Mouse (Mus musculus) E14TG2a.4 (cell line): Measurements from ENCODE around the gene Gpx7.

Source experiments
- H3K27me3 ChIP-seq: 2 replicates; pipeline ENCODE4 v1.6.1; 2014; ENCODE audit warnings: low read length, control low read depth; ENCODE audit not compliant: insufficient read depth
- H3K36me3 ChIP-seq: 2 replicates; pipeline ENCODE4 v1.6.1; 2014; ENCODE audit warnings: low read length, control low read depth; ENCODE audit not compliant: insufficient read depth
- H3K4me1 ChIP-seq: replicated peaks from 2 replicates; pipeline ENCODE4 v1.6.1; 2014; ENCODE audit warnings: low read depth, low read length, control low read depth
- H3K4me3 ChIP-seq: replicated peaks from 2 replicates; pipeline ENCODE4 v1.5.1; 2014; ENCODE audit warnings: mild to moderate bottlenecking, low read length
- H3K9me3 ChIP-seq: 2 replicates; pipeline ENCODE4 v1.6.1; 2014; ENCODE audit warnings: low read length, control low read depth
- CTCF ChIP-seq: conservative IDR thresholded peaks from 2 replicates; pipeline ENCODE4 v1.5.1; 2014; ENCODE audit warnings: low read length
- NANOG ChIP-seq: IDR thresholded peaks from 2 replicates; pipeline ENCODE4 v1.6.1; 2014; ENCODE audit warnings: borderline replicate concordance, low read length, mixed read lengths
- POU5F1 ChIP-seq: IDR thresholded peaks from 2 replicates; pipeline ENCODE4 v1.6.1; 2014; ENCODE audit warnings: low read length, borderline replicate concordance

Gpx7 gene

DNA sequence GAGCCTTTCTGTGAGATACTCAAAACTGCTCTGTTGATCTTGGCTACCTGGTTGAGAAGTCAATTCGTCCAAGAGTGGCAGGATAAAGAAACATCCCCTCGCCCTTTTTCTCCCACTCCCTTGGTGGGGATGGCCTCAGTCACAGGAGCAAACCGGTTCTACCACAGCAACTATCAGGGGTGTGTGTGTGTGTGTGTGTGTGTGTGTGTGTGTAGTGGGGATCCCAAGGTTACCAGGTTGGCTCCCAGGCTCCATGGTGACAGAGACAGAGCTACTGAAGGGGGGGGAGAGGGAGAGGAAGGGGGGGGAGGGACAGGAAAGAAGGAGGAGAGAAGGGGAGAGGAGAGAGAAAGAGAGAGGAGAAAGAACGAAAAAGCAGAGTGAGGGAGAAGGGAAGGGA is 19.7 kb downstream of the Gpx7 start:
- Histone ChIP-seq H3K27me3 (peaks cover 25% of the 10 kb centered on the region), H3K4me3 (peak overlapping the region; percentile 54; the same call in 1 of the 2 replicates), H3K9me3 (no peaks in the 10 kb centered on the region), H3K36me3 (no peaks in the 10 kb centered on the region), H3K4me1 (peaks cover 77% of the 10 kb centered on the region)
- no peak for TF ChIP-seq POU5F1
- TF ChIP-seq CTCF: no peak
- no peak for TF ChIP-seq NANOG

DNA sequence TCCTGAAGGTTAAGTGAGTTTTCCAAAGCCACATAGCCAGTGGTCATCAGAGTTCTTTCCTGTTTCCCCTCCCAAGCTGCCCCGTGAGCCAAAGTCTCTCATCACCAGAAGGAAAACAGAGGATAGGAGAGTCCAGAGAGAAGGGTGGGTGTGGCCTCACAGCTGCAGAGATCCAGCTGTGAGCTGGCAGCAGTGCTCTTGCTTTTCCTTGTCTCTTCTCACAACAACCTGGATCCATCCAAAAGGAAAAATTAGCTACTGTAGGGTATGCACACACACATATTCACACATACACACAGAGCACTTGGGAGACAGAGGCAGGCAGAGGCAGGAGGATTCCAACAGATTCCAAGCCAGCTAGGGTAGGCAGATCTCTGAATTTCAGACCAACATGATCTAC is 20.7 kb downstream of the Gpx7 start:
- no peak overlapping the region for H3K4me3 ChIP-seq
- TF ChIP-seq CTCF: no peak
- TF ChIP-seq NANOG: no peak
- no peak for TF ChIP-seq POU5F1
- H3K9me3 ChIP-seq: no peaks in the 10 kb centered on the region
- H3K4me1 ChIP-seq: peaks cover 75% of the 10 kb centered on the region
- H3K36me3 ChIP-seq: no peaks in the 10 kb centered on the region
- H3K27me3 ChIP-seq: peaks cover 33% of the 10 kb centered on the region

DNA sequence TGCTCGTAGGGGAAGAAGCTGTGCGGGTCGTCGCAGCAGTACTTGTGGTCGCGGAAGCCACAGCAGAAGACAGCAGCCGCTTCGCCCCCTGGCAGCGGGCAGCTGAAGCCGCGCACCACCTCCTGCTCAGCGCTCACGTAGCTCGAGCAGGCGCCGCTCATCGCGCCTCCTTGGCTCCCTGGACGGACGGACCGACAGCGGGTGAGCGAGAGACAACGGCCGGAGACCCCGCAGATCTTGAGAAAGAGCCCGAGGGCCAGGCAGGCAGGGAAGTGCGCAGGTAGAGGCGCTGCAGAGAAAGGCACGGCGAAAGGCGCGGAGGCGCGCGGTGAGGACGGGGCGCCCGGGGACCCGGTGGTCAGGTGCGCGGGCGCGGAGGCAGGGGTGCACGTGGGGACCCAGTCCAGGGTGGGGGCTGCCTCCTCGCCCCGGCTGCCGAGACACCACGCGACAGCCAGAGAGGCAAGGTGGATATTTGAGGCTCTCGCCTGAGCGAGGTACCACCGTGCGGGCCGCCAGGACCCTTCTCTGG is 23.5 kb downstream of the Gpx7 start, which contains the start of gene Shisal2a:
Shisal2a (minus strand) TSS at position 167 of the 532 bp plus-strand sequence.
- Histone ChIP-seq H3K4me1 (peaks cover 81% of the 10 kb centered on the region), H3K27me3 (peaks cover 33% of the 10 kb centered on the region), H3K4me3 (peak within 1 kb of the TSS; percentile 79), H3K36me3 (no peaks in the 10 kb centered on the region), H3K9me3 (no peaks in the 10 kb centered on the region)
- TF ChIP-seq POU5F1 (no peak), CTCF (no peak), NANOG (no peak)

DNA sequence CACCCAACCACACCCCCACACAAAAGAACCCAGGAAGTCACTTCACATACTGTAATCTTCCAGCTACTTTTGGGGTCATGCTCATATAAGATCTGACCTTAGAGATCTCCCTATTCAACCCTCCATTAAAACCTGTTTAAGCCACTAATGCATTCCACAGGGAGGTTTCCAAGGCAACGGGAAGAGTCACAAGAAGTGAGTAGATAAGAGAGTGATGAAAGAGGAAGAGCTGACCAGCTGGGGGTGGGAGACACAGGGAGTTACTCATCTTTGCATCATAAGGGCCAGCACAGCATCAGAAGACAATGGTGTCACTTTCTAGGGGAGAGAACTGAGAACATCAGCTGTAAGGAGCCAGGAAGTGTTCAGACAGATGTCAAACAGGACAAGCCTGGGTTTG is 26.6 kb downstream of the Gpx7 start:
- no peak for TF ChIP-seq POU5F1
- no peak for TF ChIP-seq CTCF
- no peak for TF ChIP-seq NANOG
- Histone ChIP-seq H3K4me3 (no peak overlapping the region), H3K4me1 (peaks cover 59% of the 10 kb centered on the region), H3K9me3 (no peaks in the 10 kb centered on the region), H3K27me3 (peaks cover 33% of the 10 kb centered on the region), H3K36me3 (no peaks in the 10 kb centered on the region)

DNA sequence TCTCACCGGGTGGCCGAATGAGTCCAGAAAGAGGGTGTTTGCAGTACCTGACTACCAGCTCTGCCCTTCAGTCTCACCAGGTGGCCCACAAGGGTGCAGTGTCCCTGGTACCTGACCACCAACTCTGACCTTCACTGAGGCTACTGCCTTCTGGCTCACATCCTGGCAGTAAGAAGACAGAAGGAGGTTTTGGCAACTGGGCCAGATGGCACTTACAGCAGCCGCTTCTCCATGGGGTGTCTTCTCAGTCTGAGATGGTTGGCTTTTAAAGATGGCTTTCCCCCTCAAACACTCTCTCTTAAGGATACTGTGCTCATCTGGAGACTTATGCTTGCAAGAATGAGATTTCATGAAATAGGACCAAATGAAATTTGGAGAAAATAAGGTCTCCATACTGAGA is 27.3 kb downstream of the Gpx7 start:
- peaks cover 31% of the 10 kb centered on the region for H3K27me3 ChIP-seq
- peaks cover 52% of the 10 kb centered on the region for H3K4me1 ChIP-seq
- H3K4me3 ChIP-seq: no peak overlapping the region
- TF ChIP-seq NANOG (no peak), CTCF (no peak), POU5F1 (no peak)
- no peaks in the 10 kb centered on the region for H3K9me3 ChIP-seq
- no peaks in the 10 kb centered on the region for H3K36me3 ChIP-seq

DNA sequence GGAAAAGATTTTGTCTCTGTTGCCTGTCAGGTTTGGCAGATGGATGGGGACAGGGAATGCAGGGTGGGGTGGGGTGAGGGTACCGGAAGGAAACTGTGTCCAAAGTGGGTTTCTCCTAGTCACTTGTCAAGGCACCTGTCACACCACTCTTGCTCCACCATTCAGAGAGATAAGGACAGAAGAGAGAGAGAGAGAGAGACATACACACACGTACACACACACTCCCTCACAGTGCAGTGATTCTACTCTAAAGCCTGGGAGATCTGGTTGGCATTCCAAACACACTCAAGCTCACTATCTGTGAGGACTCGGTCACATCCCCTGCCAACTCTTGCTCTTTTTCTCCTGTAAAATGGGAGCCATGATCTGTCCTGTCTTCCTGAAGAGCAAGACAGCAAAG is 34.6 kb downstream of the Gpx7 start:
- Histone ChIP-seq H3K27me3 (peaks cover 2% of the 10 kb centered on the region; the same call in 1 of the 2 replicates), H3K4me1 (peaks cover 46% of the 10 kb centered on the region), H3K36me3 (no peaks in the 10 kb centered on the region), H3K4me3 (no peak overlapping the region), H3K9me3 (no peaks in the 10 kb centered on the region)
- no peak for TF ChIP-seq NANOG
- no peak for TF ChIP-seq POU5F1
- TF ChIP-seq CTCF: no peak

DNA sequence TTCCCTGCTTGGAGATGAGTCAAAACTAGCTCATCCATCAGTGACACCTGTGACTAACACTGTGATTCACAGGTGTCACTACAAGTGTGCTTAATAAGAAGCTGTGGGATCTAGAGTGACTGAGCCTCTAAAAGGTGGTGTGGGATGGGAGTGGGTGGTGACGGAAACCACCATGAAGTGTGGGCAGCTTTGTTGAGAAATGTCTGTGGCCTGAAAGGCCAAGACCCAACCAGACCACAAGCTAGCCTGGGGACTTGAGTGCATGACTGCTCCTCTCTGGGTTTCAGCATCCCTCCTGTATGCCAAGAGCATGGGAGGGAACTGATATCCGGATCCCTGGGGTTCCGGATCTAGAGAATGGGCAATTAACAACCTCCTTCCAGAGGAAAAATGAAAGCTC is 35.3 kb downstream of the Gpx7 start:
- peaks cover 46% of the 10 kb centered on the region for H3K4me1 ChIP-seq
- H3K4me3 ChIP-seq: no peak overlapping the region
- H3K27me3 ChIP-seq: peaks cover 2% of the 10 kb centered on the region; the same call in 1 of the 2 replicates
- H3K36me3 ChIP-seq: no peaks in the 10 kb centered on the region
- no peak for TF ChIP-seq POU5F1
- TF ChIP-seq NANOG: no peak
- TF ChIP-seq CTCF: no peak
- no peaks in the 10 kb centered on the region for H3K9me3 ChIP-seq

DNA sequence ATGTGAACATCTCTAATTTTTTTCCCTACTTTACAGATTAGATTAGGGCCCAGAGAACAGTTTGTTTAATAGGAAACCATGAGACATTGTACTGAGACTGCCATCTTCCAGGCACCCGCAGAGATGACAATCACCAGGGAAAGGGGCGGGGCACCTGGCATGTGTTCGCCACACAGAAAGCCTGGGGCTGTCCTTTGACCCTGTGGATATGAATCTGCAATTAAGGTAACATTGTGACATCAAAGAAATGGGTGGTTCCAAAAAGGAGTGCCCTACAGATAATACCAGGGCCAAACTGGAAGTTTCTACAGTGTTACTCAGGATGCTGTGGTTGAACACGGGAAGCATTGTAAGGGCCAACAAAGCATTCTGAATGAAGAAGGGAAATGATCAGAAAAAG is 36.4 kb downstream of the Gpx7 start:
- Histone ChIP-seq H3K27me3 (peaks cover 2% of the 10 kb centered on the region; the same call in 1 of the 2 replicates), H3K36me3 (no peaks in the 10 kb centered on the region), H3K9me3 (no peaks in the 10 kb centered on the region), H3K4me3 (no peak overlapping the region), H3K4me1 (peaks cover 38% of the 10 kb centered on the region)
- TF ChIP-seq CTCF: no peak
- no peak for TF ChIP-seq POU5F1
- TF ChIP-seq NANOG: no peak

DNA sequence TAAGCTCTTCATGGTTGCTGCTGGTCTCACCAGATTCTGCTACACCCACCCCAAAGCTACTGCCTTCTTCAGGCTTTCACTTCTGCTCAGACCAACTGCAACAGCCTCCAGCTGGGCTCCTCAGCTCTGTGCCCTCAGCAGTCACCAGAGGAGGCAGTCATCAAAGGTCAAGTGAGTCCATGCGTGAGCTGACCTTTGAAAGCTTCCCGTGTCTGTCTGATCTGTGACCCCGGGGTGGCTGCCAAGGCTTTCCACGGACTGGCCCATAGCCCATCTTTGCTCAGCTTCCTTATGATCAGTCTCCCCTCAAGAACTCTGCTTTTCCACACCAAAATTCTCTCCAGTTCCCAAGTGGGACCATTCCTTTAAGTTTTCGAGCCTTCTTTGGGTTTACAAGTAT is 37.5 kb downstream of the Gpx7 start:
- Histone ChIP-seq H3K27me3 (peaks cover 2% of the 10 kb centered on the region; the same call in 1 of the 2 replicates), H3K4me3 (no peak overlapping the region), H3K36me3 (no peaks in the 10 kb centered on the region), H3K4me1 (peaks cover 47% of the 10 kb centered on the region), H3K9me3 (no peaks in the 10 kb centered on the region)
- TF ChIP-seq NANOG (no peak), POU5F1 (no peak), CTCF (no peak)

DNA sequence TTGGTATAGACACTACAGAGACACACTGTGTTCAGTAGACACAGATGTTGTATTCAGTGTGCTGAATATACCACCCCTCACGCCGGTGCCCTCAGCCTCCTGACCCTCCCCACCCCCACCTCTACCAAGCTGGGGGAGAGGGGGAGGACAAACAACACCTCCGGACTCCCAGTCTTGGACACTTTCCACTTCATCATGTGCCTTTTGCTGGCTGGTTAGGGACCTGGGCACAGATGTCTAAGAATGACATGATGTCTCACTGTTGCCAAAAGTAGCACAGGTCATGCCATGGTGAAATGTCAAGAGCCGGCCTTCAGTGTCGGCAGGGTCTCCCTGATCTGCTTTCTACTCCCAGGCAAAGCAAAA is 42.7 kb downstream of the Gpx7 start:
- Histone ChIP-seq H3K27me3 (no peaks in the 10 kb centered on the region), H3K4me3 (peak overlapping the region; percentile 35; the same call in 1 of the 2 replicates), H3K4me1 (peaks cover 79% of the 10 kb centered on the region), H3K9me3 (no peaks in the 10 kb centered on the region), H3K36me3 (no peaks in the 10 kb centered on the region)
- no peak for TF ChIP-seq NANOG
- no peak for TF ChIP-seq CTCF
- no peak for TF ChIP-seq POU5F1
